Mouse (Mus musculus): Measurements from ENCODE around the gene Fam76a.

GRCm38 (mm10) chr4:132971601-132972000, 49.2 kb upstream of the Fam76a start:
- TF ChIP-seq MAFK (IDR thresholded peaks at IDR 0.05; ENCODE audit: insufficient read depth, low read depth, low read length) = no peak
- TF ChIP-seq ZNF384 (IDR thresholded peaks at IDR 0.05; ENCODE audit: low read depth, low read length) = no peak
- no peak for TF ChIP-seq ZC3H11A (IDR thresholded peaks at IDR 0.05; ENCODE audit: borderline replicate concordance, low read depth, low read length)
- no peak for TF ChIP-seq CHD2 (IDR thresholded peaks at IDR 0.05; ENCODE audit: low read depth, low read length)
- no peak for TF ChIP-seq HCFC1 (IDR thresholded peaks at IDR 0.05; ENCODE audit: borderline replicate concordance, insufficient read depth, low read length)
